Mouse (Mus musculus): ENCODE data around the gene Cybc1. TPM values are rescaled to one million over a fixed set of nuclear protein-coding genes. Genes with fewer than 3 reads are reported as not detected.

Gene Cybc1
- polyA plus RNA-seq, 1 experiment: 23.8 TPM

- H3K79me2 ChIP-seq (ENCODE audit: control insufficient read depth, insufficient read depth): peaks cover 20% of the 10 kb centered on the region
- no peaks in the 10 kb centered on the region for H3K27me3 ChIP-seq (ENCODE audit: control insufficient read depth, insufficient read depth, insufficient read length)
- H3K79me3 ChIP-seq (ENCODE audit: low read depth): peaks cover 6% of the 10 kb centered on the region
- H3K36me3 ChIP-seq (ENCODE audit: control insufficient read depth, insufficient read depth): peaks cover 39% of the 10 kb centered on the region
- TF ChIP-seq CEBPB (IDR thresholded peaks at IDR 0.05; ENCODE audit: low read depth) (no peak), MYOD1 (IDR thresholded peaks at IDR 0.05; ENCODE audit: control insufficient read depth, insufficient read length, low read depth) (no peak), MYOG (IDR thresholded peaks at IDR 0.05; ENCODE audit: control insufficient read depth, extremely low read depth, insufficient read length) (no peak), MAX (IDR thresholded peaks at IDR 0.05) (no peak), CTCF (IDR thresholded peaks at IDR 0.05; ENCODE audit: control insufficient read depth, insufficient read depth, insufficient read length) (no peak), USF1 (IDR thresholded peaks at IDR 0.05; ENCODE audit: low read depth) (no peak), FOSL1 (IDR thresholded peaks at IDR 0.05; ENCODE audit: insufficient read depth, low read length, poor library complexity, severe bottlenecking) (no peak)
- peak overlapping the region; percentile 77 for H3ac ChIP-seq (ENCODE audit: control insufficient read depth, insufficient read length, low read depth)
- H3K4me3 ChIP-seq (ENCODE audit: insufficient read depth, poor library complexity, severe bottlenecking): peak overlapping the region; percentile 63
Measured at GRCm38 (mm10) chr11:121228129-121229017, 749 bp downstream of the Cybc1 start.

GRCm38 (mm10) chr11:121221321-121222010 lies 7.7 kb downstream of the Cybc1 start:
- no peaks in the 10 kb centered on the region for H3K27me3 ChIP-seq (ENCODE audit: control insufficient read depth, insufficient read depth, insufficient read length)
- no peaks in the 10 kb centered on the region for H3K79me3 ChIP-seq (ENCODE audit: low read depth)
- H3K4me3 ChIP-seq (ENCODE audit: insufficient read depth, poor library complexity, severe bottlenecking): no peak overlapping the region
- TF ChIP-seq MYOG (IDR thresholded peaks at IDR 0.05; ENCODE audit: control insufficient read depth, extremely low read depth, insufficient read length): no peak
- no peaks in the 10 kb centered on the region for H3K79me2 ChIP-seq (ENCODE audit: control insufficient read depth, insufficient read depth)
- H3ac ChIP-seq (ENCODE audit: control insufficient read depth, insufficient read length, low read depth): no peak overlapping the region
- H3K36me3 ChIP-seq (ENCODE audit: control insufficient read depth, insufficient read depth): peaks cover 52% of the 10 kb centered on the region

- Histone ChIP-seq H3K4me3 (ENCODE audit: insufficient read depth, poor library complexity, severe bottlenecking) (no peak overlapping the region), H3ac (ENCODE audit: control insufficient read depth, insufficient read length, low read depth) (no peak overlapping the region), H3K36me3 (ENCODE audit: control insufficient read depth, insufficient read depth) (peaks cover 46% of the 10 kb centered on the region), H3K79me3 (ENCODE audit: low read depth) (no peaks in the 10 kb centered on the region), H3K27me3 (ENCODE audit: control insufficient read depth, insufficient read depth, insufficient read length) (no peaks in the 10 kb centered on the region), H3K79me2 (ENCODE audit: control insufficient read depth, insufficient read depth) (no peaks in the 10 kb centered on the region)
- TF ChIP-seq CTCF (IDR thresholded peaks at IDR 0.05; ENCODE audit: control insufficient read depth, insufficient read depth, insufficient read length) (no peak), CEBPB (IDR thresholded peaks at IDR 0.05; ENCODE audit: low read depth) (no peak), MYOD1 (IDR thresholded peaks at IDR 0.05; ENCODE audit: control insufficient read depth, insufficient read length, low read depth) (no peak), MAX (IDR thresholded peaks at IDR 0.05) (no peak), FOSL1 (IDR thresholded peaks at IDR 0.05; ENCODE audit: insufficient read depth, low read length, poor library complexity, severe bottlenecking) (no peak), MYOG (IDR thresholded peaks at IDR 0.05; ENCODE audit: control insufficient read depth, extremely low read depth, insufficient read length) (no peak)
Measured at GRCm38 (mm10) chr11:121220771-121221170, 8.4 kb downstream of the Cybc1 start.

GRCm38 (mm10) chr11:121219776-121220175 lies 9.3 kb downstream of the Cybc1 start:
- H3K27me3 ChIP-seq (ENCODE audit: control insufficient read depth, insufficient read depth, insufficient read length): no peaks in the 10 kb centered on the region
- TF ChIP-seq MYOD1 (IDR thresholded peaks at IDR 0.05; ENCODE audit: control insufficient read depth, insufficient read length, low read depth): no peak
- TF ChIP-seq CEBPB (IDR thresholded peaks at IDR 0.05; ENCODE audit: low read depth): no peak
- no peak for TF ChIP-seq USF1 (IDR thresholded peaks at IDR 0.05; ENCODE audit: low read depth)
- TF ChIP-seq CTCF (IDR thresholded peaks at IDR 0.05; ENCODE audit: control insufficient read depth, insufficient read depth, insufficient read length): no peak
- TF ChIP-seq MYOG (IDR thresholded peaks at IDR 0.05; ENCODE audit: control insufficient read depth, extremely low read depth, insufficient read length): no peak
- TF ChIP-seq MAX (IDR thresholded peaks at IDR 0.05): no peak
- TF ChIP-seq FOSL1 (IDR thresholded peaks at IDR 0.05; ENCODE audit: insufficient read depth, low read length, poor library complexity, severe bottlenecking): no peak
- H3K79me3 ChIP-seq (ENCODE audit: low read depth): no peaks in the 10 kb centered on the region
- H3K36me3 ChIP-seq (ENCODE audit: control insufficient read depth, insufficient read depth): peaks cover 36% of the 10 kb centered on the region
- no peak overlapping the region for H3K4me3 ChIP-seq (ENCODE audit: insufficient read depth, poor library complexity, severe bottlenecking)
- H3K79me2 ChIP-seq (ENCODE audit: control insufficient read depth, insufficient read depth): no peaks in the 10 kb centered on the region
- H3ac ChIP-seq (ENCODE audit: control insufficient read depth, insufficient read length, low read depth): no peak overlapping the region

- H3K79me3 ChIP-seq (ENCODE audit: low read depth): no peaks in the 10 kb centered on the region
- no peak overlapping the region for H3ac ChIP-seq (ENCODE audit: control insufficient read depth, insufficient read length, low read depth)
- TF ChIP-seq FOSL1 (IDR thresholded peaks at IDR 0.05; ENCODE audit: insufficient read depth, low read length, poor library complexity, severe bottlenecking): no peak
- no peak for TF ChIP-seq CTCF (IDR thresholded peaks at IDR 0.05; ENCODE audit: control insufficient read depth, insufficient read depth, insufficient read length)
- no peak for TF ChIP-seq USF1 (IDR thresholded peaks at IDR 0.05; ENCODE audit: low read depth)
- TF ChIP-seq MAX (IDR thresholded peaks at IDR 0.05): no peak
- no peak for TF ChIP-seq MYOD1 (IDR thresholded peaks at IDR 0.05; ENCODE audit: control insufficient read depth, insufficient read length, low read depth)
- no peak for TF ChIP-seq CEBPB (IDR thresholded peaks at IDR 0.05; ENCODE audit: low read depth)
- no peak for TF ChIP-seq MYOG (IDR thresholded peaks at IDR 0.05; ENCODE audit: control insufficient read depth, extremely low read depth, insufficient read length)
- H3K27me3 ChIP-seq (ENCODE audit: control insufficient read depth, insufficient read depth, insufficient read length): no peaks in the 10 kb centered on the region
- no peak overlapping the region for H3K4me3 ChIP-seq (ENCODE audit: insufficient read depth, poor library complexity, severe bottlenecking)
- peaks cover 7% of the 10 kb centered on the region for H3K36me3 ChIP-seq (ENCODE audit: control insufficient read depth, insufficient read depth)
- H3K79me2 ChIP-seq (ENCODE audit: control insufficient read depth, insufficient read depth): no peaks in the 10 kb centered on the region
Measured at GRCm38 (mm10) chr11:121216831-121217230, 12.3 kb downstream of the Cybc1 start.

Measured in C2C12 (cell line).